Mouse (Mus musculus): ENCODE results near the gene 1700011L22Rik. TPM values are rescaled to one million over a fixed set of nuclear protein-coding genes. Genes with fewer than 3 reads are reported as not detected.

1700011L22Rik gene
- not detected for polyA plus RNA-seq (2017; shearing (Covaris generic))

GRCm38 (mm10) chr8:79248470-79248869 lies at the start of gene 1700011L22Rik:
TSS of gene 1700011L22Rik (minus strand) at chr8:79248570.

GRCm38 (mm10) chr8:79294610-79295275 lies 46.4 kb upstream of the 1700011L22Rik start, which contains the start of gene Mmaa:
TSS of gene Mmaa (minus strand) at chr8:79294937.

Other genes starting within 250 kb of the 1700011L22Rik start
- 1 to 10 TPM; 2.1 to 2.4 TPM for gene Zfp827, start 220.1 kb downstream of the 1700011L22Rik start, polyA plus RNA-seq (2017; shearing (Covaris generic))
- gene Mmaa, start 46.4 kb upstream of the 1700011L22Rik start, polyA plus RNA-seq (2017; shearing (Covaris generic)), result 1 to 10 TPM; 6.5 to 6.8 TPM
- 10 to 100 TPM; 11.5 to 20.5 TPM for gene Smad1, start 150.9 kb upstream of the 1700011L22Rik start, polyA plus RNA-seq (2017; shearing (Covaris generic))

All from activated CD4-positive, CD25-positive, alpha-beta regulatory T cell (primary cell).